Mouse (Mus musculus) megakaryocyte progenitor cell, adult 5-6 weeks (primary cell): ENCODE measurements around the gene Wdr90. TPM values are rescaled to one million over a fixed set of nuclear protein-coding genes. Genes with fewer than 3 reads are reported as not detected.

Source experiments
- ATAC-seq: replicated peaks from 2 replicates; pipeline ENCODE4 v1.8.0; 2016; ENCODE audit warnings: mild to moderate bottlenecking, moderate TSS enrichment, inconsistent platforms; ENCODE audit not compliant: poor library complexity
- total RNA-seq, 2 experiments: library from RNA; stranded (forward) in 1 of 2; stranded (reverse) in 1 of 2; fragments of 157-497, 149-512 nt in 1 of 2; fragments of 200-1000 nt in 1 of 2; gene quantifications; 2 replicates each; pipeline versions ENCODE4 v1.2.3 to v1.2.4; 2015 to 2017

Wdr90 gene
- total RNA-seq, 2 experiments from 2014 or later = 17.6 to 37.9 TPM

GRCm38 (mm10) chr17:25861704-25862612, 657 bp upstream of the Wdr90 start:
- ATAC-seq = no peak

- ATAC-seq = no peak
Observed at GRCm38 (mm10) chr17:25860229-25860628, 1.1 kb downstream of the Wdr90 start.

DNA sequence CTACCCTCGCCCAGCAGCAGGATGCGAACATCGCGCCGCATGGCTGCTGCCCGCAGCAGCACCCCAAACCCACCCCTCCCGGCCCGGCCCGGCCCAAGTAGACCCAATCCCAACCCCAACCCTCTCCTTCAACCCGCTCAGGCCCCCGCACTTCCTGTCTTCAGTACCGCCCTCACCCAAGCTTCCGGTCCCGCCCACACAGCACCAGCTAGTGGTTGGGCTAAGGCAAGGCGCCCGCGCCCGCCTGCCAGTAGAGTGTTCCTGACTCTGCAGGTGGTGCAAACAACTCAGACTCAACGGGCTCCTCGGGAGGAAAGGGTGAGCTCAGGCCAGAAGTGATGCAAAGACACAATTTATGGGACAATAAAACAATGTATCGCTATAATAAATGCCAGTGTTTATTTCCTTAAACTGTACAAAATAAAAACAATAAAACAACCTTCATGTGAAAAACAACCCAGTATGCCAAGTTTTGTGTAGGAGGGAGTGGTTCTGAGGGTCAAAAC, 16.9 kb downstream of the Wdr90 start, which contains the start of gene Rhot2:
Gene Rhot2, minus strand, starts transcription at position 456 of the 506 bp plus-strand sequence.
- peak; percentile 97 for ATAC-seq

DNA sequence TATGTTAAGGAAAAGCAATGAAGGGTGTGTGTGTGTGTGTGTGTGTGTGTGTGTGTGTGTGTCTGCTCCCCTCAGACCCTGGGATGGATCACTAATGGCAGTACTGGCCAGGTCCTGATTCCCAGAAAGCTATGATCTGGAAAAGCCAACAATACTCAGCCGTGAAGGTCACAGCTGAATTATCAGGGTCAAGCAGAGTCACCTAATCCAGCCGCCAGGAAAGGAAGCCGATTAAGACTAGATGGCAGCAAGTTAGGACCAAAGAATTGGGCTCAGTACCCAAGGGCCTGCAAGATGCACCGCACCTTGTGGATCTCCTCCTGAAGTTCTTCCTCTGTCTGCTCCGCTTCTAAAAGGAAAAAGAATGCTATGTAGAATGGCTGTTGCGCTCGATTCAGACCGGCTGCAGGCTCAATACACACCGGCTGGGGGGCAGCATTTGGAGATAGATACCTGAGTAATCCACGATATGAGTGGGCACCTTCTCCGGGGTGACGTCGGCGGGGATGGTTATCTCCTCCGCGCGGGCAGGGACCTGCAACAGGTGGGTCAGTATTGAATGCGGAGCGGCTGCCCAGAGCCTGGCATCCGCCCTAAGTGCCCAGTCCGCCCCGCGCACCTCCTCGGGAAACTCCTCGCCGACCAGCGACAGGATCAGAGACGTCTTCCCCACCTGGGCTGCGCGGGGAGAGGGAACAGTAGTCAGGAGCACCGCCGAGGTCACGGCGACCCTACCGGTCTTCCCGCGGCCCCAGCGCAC, 17.5 kb downstream of the Wdr90 start:
- peak; percentile 8; the same call in 1 of the 2 replicates for ATAC-seq

GRCm38 (mm10) chr17:25843122-25843521, 18.2 kb downstream of the Wdr90 start:
- ATAC-seq = no peak

- ATAC-seq = no peak
Observed at GRCm38 (mm10) chr17:25842509-25842908, 18.8 kb downstream of the Wdr90 start.

- no peak for ATAC-seq
Observed at GRCm38 (mm10) chr17:25841117-25841880, 20.0 kb downstream of the Wdr90 start, which contains the start of gene Gm20683. TSS of gene Gm20683 (minus strand) at chr17:25841763.

DNA sequence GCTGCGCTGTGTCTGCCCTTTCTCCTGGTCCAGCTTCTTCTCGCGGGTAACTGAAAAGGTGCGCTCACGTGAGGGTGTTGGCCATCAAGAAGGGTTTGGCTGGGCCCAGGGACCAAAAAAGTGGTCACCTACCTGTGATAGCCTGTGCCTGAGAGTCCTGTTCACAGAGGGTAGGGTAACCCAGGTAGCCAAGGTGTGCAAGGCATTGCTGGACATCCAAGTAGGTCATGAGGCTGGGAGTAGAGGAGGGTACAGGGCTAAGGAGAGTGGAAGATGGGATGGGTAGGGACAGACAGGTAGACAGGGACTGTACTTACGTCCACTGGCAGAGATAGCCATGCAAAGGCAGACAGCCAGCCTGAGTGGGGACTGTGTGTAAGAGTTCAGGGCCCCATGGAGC, 20.8 kb downstream of the Wdr90 start:
- ATAC-seq = no peak

DNA sequence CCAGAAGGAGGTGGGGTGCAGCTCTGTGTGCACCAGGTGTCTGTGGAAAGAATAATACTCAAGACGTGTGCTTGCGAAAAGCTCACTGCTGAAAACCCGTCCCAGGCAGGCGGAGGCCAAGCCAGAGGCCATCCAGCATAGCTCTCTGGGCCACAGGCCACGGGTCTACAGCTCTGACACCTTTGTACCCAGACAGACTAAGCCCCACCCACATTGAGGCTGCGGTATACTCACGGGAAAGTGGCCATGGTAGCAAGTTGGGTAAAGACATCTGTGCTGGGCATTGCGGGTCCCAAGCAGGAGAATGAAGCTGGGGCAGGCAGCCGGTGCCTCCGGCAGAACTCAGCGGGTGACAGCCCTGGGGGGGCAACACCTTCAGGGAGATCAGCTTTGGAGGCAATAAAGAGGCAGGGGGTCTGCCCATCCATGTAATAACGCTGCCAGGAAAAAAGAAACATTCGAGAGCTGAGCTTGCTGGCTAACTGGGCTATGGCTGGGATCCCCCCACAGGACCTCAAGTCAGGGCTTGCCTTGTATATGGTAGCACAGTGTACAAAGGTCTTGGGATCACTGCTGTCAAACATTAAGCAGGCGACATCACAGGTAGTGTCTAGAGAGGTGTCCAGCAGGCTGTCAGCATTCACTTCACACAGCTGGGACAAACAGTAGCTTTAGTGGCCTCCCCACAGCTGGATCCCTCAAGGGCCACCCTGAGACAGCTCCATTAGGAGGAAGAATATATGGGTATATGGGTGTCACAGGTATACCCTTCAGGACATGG, 21.7 kb downstream of the Wdr90 start:
- no peak for ATAC-seq

GRCm38 (mm10) chr17:25838904-25839303, 22.4 kb downstream of the Wdr90 start:
- ATAC-seq = no peak

- ATAC-seq = no peak
Observed at GRCm38 (mm10) chr17:25837533-25837932, 23.8 kb downstream of the Wdr90 start.

- peak; percentile 48 for ATAC-seq
Observed at GRCm38 (mm10) chr17:25837076-25837410, 24.3 kb downstream of the Wdr90 start, which contains the start of gene Rhbdl1. TSS of gene Rhbdl1 (minus strand) at chr17:25837295.

DNA sequence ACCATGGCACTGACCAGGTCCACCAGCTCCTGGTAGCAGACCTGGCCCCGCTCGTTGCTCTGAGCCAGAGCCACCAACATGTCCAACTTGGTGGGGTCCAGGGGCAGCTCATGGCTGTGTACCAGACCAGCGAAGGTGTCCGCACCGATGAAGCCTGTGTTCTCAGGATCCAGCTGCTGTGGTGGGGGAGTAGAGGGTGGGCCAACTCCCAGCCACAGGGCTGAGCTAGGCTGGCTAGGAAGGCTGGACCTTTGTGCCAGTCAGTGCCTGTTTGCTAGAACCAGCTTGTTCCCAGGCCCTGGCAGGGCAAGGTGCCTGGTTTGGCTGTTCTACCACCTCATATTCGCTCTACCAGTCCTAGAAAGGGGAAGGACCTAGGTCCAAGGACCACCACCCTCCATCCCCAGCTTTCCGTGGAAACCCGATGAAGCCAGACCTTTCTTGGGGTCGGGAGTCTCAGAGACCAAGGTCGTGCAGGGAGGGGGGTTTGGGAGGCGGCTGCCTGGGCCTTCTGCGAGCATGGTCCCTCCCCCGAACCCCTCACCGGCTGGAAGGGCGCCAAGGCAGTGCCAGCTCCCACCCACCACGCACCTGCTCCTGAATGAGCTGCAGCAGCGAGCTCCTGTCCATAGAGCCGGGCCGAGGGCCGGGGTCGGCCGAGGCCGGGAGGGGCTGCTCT, 24.8 kb downstream of the Wdr90 start:
- ATAC-seq = no peak

DNA sequence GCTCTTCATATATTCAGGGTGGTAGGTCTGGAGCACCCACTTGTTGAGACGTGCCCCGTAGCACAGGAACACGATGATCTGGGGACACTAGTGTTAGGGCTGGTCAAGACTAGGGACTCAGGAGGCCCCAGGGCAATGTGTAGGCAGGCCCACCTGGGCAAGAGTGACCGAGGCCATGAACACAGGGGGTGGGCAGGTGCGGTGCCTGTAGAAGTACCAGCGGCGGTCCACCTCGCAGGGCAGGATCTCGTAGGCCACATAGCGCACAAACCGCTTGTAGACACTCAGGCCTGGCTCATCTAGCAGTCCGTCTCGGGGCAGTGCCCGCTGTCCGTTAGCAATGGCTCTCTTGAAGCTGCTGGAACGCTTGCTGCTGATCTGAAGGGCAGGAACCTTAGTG, 25.5 kb downstream of the Wdr90 start:
- no peak for ATAC-seq

DNA sequence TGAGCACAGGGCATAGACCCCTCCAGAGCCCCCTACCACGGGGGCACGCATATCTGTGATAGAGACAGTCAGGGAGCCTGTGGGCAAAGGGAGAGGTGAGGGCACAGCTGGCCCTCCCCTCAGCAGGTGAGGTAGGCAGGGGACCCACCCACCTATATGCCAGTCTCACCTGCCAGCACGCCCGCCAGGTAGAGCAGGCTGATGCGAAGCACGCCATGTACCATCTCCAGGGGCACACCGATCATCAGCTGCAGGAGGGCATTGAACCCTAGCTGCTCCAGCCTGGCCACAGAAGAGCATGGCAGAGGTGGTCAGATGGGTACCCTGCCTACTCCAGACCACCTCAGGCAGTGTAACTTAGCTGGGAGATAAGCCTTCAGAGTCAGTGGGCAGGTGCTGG, 26.0 kb downstream of the Wdr90 start:
- no peak for ATAC-seq

DNA sequence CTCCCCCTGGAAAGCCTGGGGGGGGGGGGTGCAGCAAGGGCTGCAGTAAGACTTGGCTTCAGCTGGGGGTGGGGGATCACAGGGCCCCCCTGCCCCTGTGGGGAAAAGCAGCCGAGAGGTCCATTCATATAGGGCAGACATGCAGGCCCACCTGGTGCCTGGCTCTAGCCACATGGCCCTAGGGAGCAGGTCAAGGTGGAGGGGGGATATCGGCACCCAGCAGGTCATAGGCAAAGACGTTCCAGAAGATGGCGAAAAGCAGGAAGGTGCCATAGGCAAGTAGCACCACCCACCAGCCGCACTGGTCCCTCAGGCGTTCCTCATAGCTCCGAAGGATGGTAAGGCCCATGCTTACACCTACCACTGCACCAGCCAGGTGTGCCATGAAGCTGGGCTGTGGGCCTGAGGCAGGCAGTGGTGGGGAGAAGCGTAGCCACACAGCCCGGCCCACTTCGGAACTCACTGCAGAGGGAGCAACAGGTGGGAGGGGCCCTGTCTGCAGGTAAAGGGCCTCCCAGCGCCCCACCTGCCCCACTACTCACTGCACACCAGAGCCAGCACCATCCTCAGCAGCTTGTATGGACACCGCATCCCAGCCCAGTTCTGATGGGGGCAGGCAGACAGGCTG, 26.6 kb downstream of the Wdr90 start:
- ATAC-seq = no peak

DNA sequence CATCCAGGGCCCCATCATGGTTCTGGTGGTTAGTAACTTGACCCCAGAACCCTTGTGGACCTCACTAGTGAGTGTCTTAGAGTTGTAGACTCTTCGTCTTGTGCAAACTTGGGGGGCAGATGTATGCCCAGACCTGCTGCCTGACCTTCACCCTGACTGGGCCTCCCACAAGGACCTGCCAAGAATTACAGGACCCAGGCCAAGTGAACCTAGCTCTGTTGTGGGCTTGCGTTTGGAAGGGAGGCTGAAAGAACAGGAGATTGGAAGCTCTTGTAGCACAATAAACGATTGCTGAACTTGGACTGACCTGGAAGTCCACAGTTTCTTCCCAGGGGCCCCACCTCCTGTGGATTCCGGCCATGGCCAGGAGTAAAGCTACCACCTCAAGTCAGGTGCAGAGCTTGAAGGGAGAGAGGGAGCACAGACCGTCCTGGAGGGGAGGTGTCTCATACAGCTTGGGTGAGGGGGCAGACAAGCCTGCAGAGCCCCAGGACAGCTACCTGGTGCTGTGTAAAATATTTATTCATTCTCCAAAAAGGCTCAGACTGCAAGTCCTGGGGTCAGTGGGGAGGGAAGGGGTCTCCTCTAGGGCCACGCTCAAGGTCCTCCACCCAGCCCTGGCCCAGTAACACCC, 27.2 kb downstream of the Wdr90 start:
- no peak for ATAC-seq

- ATAC-seq = peak; percentile 38
Observed at GRCm38 (mm10) chr17:25833291-25833663, 28.0 kb downstream of the Wdr90 start, which contains the start of gene Stub1. TSS of gene Stub1 (minus strand) at chr17:25833404.
